Mouse (Mus musculus) 3T3-L1 (cell line): ENCODE measurements around the gene Nsun7.

Experiments
- DNase-seq: peaks from one replicate; pipeline ENCODE4 v3.0.0-alpha.2; 2015; ENCODE audit warnings: low read depth, low spot score

The Nsun7 gene

DNA sequence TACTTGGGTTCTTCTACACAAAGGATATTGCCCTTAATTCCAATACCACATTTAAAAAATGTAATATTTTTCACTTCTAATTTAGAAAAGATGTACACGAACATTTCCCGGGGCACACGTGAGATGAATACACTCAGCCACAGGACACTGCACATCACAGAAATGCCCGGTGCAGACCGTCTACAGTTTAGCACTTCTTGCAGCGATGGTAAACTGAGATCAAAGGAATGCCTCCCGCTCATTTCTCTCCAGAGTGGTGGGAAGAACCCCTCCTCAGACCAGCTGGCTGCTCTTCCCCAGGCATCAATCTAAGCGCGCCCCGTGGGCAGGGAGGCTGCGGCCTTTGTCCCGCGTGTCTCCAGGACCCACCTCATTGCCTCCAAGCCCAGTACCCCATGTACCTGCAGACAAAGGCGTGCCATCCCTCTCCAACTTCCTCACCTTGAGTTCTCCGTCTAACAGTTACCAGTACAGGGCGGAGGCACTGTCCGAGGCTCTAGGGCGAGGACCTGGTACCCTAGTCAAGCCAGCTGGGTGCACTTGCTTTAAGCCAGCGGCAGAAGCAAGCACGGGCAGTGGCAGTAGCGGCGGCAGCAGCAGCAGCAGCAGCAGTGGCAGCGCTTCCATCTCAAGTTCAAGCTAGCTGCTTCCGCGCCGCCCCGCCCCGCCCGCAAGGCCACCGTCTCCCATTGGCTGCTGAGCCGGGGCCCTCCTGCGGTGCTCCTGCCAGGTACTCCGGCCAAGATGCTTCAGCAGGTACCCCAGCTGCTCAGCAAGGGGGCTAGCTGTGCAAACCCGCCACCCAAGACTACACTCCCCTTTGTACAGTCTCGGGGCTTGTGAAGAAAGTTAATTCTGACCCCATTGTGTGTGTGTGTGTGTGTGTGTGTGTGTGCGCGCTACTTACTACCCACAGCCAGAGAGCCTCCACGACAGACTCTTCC, 77.6 kb downstream of the Nsun7 start:
- DNase-seq: no peak

DNA sequence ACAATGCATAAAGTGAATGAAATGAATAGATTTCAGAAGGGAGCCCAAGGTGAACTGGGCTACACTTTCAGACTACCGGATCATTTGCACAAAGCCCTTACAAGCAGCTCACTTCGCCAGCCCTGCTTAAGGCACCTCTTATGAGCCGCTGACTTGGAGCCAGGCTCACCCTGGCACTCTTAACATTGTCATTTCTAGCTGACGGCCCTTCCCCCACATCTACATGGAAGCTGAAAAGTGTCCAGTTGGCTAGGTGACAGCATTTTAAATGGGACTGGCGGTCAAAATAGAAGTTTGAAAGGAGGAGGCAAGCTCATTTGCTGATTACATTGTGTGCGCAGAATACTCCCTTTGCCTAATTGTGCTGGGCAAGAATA, 78.3 kb downstream of the Nsun7 start:
- no peak for DNase-seq

DNA sequence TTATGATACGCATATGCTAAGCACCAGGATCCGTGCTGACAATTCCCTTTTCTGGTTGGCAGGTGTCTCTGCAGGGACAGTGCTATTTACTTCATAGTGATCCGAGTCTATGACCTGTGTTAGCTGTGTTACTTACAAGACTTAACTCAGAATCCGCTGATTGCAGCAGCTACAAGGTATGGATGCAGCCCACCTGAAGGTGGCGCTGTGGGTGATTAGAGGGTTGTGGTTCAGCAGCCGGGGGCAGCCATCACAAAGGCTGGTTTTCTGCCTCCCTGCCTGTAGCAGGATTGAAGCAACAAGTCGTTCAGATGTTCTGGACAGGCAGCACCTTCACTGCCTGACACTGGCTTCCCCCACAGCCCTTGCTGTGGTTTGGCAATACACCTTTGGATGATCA, 78.9 kb downstream of the Nsun7 start:
- no peak for DNase-seq

GRCm38 (mm10) chr5:66340356-66341102, 80.8 kb downstream of the Nsun7 start:
- no peak for DNase-seq

GRCm38 (mm10) chr5:66341848-66342247, 82.2 kb downstream of the Nsun7 start:
- no peak for DNase-seq

- DNase-seq: no peak
These were observed 82.6 kb downstream of the Nsun7 start for GRCm38 (mm10) chr5:66342285-66342684.

DNA sequence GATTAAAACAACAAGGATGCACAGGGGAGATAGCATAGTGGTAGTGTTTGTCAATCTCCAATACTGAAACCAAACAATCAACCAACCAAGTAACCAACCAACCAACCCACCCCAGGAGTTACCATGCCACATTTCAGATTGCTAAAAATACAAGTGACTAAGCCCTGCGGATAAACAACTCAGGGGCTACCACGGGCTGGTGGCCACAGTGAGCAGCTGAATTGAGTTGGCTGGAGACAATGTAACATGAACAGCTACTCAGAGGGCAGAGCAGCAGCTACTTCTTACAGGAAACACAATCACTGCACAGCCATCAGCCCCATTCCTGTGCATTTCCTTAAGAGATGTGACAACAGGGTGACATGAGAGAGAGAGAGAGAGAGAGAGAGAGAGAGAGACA, 84.5 kb downstream of the Nsun7 start:
- DNase-seq: no peak

DNA sequence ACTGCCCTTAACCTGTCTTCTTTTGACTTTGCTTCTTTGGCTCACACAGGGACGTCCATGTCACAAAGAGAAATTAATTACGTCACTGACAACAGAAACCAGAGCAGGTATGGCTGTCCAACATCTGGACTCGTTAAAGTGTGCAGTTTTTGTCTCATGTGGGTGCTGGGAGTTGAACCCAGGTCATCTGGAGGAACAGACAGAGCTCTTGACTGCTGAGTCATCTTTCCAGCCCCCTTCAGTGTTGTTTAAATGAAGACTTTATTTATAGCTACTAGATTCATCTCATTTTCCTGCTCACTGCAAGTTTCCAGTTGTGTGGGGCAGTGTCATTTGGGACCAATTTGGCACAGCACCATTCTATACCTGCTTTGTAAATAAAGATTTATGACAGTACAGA, 85.4 kb downstream of the Nsun7 start:
- DNase-seq: peak; percentile 74

- DNase-seq: no peak
These were observed 87.1 kb downstream of the Nsun7 start for GRCm38 (mm10) chr5:66346756-66347155.
